29 mouse cellular contexts compared by ENCODE assay signal in genomic region chr13:55224364-55224763, GRCm38 (mm10).
"Had no signal": no experiment of that assay in that cellular context is flagged by ENCODE, and none has a peak within 500 bp of the region (broad histone marks: within the 10 kb centered on the region; RNA-seq: fewer than 3 reads in every experiment).

No protein-coding gene starts in this region.

- H3K4me2 ChIP-seq: limb, embryonic 12.5 days; limb, embryonic 13.5 days; limb, embryonic 15.5 days; liver, embryonic 11.5 days; liver, embryonic 12.5 days; liver, embryonic 13.5 days; liver, embryonic 15.5 days; lung, embryonic 14.5 days; lung, embryonic 15.5 days; midbrain, embryonic 12.5 days; midbrain, embryonic 13.5 days; midbrain, embryonic 15.5 days; neural tube, embryonic 12.5 days; neural tube, embryonic 13.5 days had no signal

- H3K9ac ChIP-seq: limb, embryonic 12.5 days; limb, embryonic 13.5 days; limb, embryonic 15.5 days; liver, embryonic 12.5 days; liver, embryonic 13.5 days; liver, embryonic 14.5 days; liver, embryonic 15.5 days; liver, postnatal 0 days; lung, embryonic 14.5 days; lung, embryonic 15.5 days; midbrain, embryonic 12.5 days; midbrain, embryonic 13.5 days; midbrain, embryonic 15.5 days; neural tube, embryonic 12.5 days; neural tube, embryonic 13.5 days had no signal

- H3K9me3 ChIP-seq: limb, embryonic 10.5 days; limb, embryonic 12.5 days; limb, embryonic 13.5 days; limb, embryonic 15.5 days; liver, embryonic 12.5 days; liver, embryonic 13.5 days; liver, embryonic 15.5 days; lung, embryonic 15.5 days; megakaryocyte, embryonic 14.5 days; midbrain, embryonic 10.5 days; midbrain, embryonic 12.5 days; midbrain, embryonic 13.5 days; midbrain, embryonic 15.5 days; neural tube, embryonic 12.5 days; neural tube, embryonic 13.5 days had no signal

- H3K27me3 ChIP-seq: limb, embryonic 12.5 days; limb, embryonic 13.5 days; limb, embryonic 15.5 days; liver, embryonic 12.5 days; liver, embryonic 13.5 days; liver, embryonic 15.5 days; lung, embryonic 15.5 days; megakaryocyte, embryonic 14.5 days; midbrain, embryonic 12.5 days; midbrain, embryonic 13.5 days; midbrain, embryonic 15.5 days; neural tube, embryonic 12.5 days; neural tube, embryonic 13.5 days had no signal

- DNase-seq: left cerebral cortex, postnatal 4 days; liver; liver, embryonic 13.5 days; liver, postnatal 0 days; lung, adult 18-20 months; lung, adult 2 months; lung, embryonic 14.5 days; lung, postnatal 14 days; lung, postnatal 4 days had no signal

- H3K4me3 ChIP-seq: left cerebral cortex, adult 2 months; limb, embryonic 10.5 days; limb, embryonic 12.5 days; limb, embryonic 13.5 days; limb, embryonic 15.5 days; liver, embryonic 12.5 days; liver, embryonic 13.5 days; liver, embryonic 15.5 days; lung, embryonic 15.5 days; megakaryocyte, embryonic 14.5 days; midbrain, embryonic 10.5 days; midbrain, embryonic 12.5 days; midbrain, embryonic 13.5 days; midbrain, embryonic 15.5 days; myocyte; neural tube, embryonic 12.5 days; neural tube, embryonic 13.5 days had no signal

- ATAC-seq: liver, embryonic 12.5 days; liver, postnatal 0 days; midbrain, embryonic 13.5 days; midbrain, embryonic 15.5 days; midbrain, embryonic 16.5 days had no signal

- H3K4me1 ChIP-seq: limb, embryonic 10.5 days; limb, embryonic 12.5 days; limb, embryonic 13.5 days; limb, embryonic 15.5 days; liver, embryonic 13.5 days; liver, embryonic 15.5 days; lung, embryonic 15.5 days; midbrain, embryonic 10.5 days; neural tube, embryonic 12.5 days had no signal

- H3K27ac ChIP-seq: left cerebral cortex, adult 2 months; limb, embryonic 10.5 days; limb, embryonic 12.5 days; limb, embryonic 13.5 days; limb, embryonic 15.5 days; liver, embryonic 12.5 days; liver, embryonic 13.5 days; liver, embryonic 14.5 days; liver, embryonic 15.5 days; lung, embryonic 15.5 days; macrophage; midbrain, embryonic 10.5 days; midbrain, embryonic 12.5 days; midbrain, embryonic 13.5 days; midbrain, embryonic 15.5 days; neural tube, embryonic 12.5 days; neural tube, embryonic 13.5 days had no signal
